Mouse (Mus musculus) layer of hippocampus, adult 9-10 months (tissue): ENCODE measurements around the gene Sdhc.
"Not testable (repeated sequence)": the region's sequence is repeated elsewhere in the genome, so short reads cannot be mapped to it uniquely, and the experiment has no call there.

ENCODE experiments used
- DNase-seq: peaks from one replicate; pipeline ENCODE4 v3.0.0; 2022; ENCODE audit warnings: low spot score

Sdhc gene

DNA sequence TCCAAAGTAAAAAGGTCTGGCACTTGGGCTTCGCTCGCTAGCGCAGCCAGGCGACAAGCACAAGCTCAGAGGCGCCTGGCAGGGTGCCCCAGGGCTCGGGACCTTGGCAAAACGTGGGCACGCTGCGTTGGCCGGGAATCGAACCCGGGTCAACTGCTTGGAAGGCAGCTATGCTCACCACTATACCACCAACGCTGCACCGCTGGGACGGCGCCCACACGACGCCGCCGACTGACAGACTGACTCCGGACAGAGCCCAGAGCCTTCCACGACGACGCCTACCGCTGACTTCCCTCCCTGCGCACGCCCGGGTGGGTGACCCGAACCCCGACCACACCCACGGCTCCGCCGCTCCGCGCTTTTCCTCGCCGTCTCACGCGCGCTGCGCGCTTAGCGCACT lies 70.6 kb downstream of the Sdhc start:
- DNase-seq = not testable (repeated sequence)

DNA sequence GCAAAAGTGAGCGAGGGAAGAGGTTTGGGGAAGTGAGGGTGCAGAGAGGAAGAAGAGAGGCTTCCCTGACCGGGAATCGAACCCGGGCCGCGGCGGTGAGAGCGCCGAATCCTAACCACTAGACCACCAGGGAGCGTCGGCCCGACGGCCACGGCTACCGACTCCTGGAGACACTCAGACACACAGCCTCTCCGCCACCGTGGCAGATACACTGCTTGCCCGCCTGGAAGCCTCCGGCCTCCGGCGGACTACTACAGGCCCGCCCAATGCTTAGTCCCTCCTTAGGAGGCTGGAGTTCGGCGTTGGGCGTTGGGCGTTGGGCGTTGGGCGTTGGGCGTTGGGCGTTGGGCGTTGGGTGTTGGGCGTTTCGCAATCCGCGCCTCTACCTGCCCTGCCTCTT lies 71.1 kb downstream of the Sdhc start:
- DNase-seq = not testable (repeated sequence)

DNA sequence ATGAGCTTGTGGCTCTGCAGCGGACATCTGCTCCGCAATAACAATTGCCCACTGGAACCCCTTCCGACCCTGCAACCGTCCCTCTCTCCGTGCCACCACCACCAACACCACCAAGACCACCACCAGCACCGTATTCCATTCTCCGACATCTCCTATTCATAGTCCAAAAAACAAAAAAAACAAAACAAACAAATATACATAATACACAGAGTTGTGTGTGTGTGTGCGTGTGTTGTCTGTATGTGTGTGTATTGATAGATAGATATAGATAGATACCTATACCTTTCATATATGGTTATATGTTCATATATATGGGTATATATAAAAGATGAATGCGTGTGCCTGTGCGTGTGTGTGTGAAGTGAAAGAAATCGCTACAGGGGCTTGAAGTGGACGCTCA lies 72.0 kb downstream of the Sdhc start:
- DNase-seq = not testable (repeated sequence)

DNA sequence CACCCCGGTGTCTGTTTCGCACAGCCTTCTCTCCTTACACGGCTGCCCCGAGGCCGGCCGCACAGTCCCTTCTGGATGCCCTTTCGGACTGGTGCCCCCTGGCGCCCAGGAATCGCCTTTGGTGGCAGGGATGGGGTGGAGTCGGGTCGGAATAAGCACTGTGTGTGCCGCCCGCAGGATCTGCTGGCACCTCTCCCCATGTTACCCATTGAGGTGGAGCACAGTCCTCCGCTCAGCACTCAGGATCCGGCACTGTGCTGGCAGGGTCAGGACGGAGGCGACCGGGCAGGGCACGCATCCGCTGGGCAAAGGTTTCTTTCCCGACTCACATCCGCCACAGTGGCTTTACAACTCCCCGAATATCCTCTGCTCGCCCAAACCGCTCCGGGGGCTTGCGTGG lies 72.4 kb downstream of the Sdhc start:
- not testable (repeated sequence) for DNase-seq

DNA sequence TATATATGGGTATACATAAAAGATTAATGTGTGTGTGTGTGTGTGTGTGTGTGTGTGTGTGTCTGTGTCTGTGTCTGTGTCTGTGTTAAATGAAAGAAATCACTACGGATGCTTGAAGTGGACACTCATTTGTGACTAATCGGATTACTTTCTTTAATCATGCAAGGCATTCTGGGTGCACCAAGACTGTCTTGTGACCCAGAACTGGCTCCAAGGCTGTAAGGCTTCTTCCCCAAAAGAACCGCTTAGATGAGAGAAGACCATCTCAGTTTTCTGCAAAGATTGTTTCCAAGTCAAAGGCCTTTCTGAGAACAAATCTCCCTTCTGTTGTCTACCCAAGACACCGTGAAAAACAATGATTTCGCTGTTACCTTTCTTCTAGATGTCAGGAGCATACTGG lies 73.2 kb downstream of the Sdhc start:
- not testable (repeated sequence) for DNase-seq
